Mouse (Mus musculus) urinary bladder, postnatal 10 days (tissue): ENCODE data around the gene Usp50.

Experiments used
- DNase-seq: peaks from one replicate; pipeline ENCODE4 v3.0.0; 2022; ENCODE audit warnings: low spot score

The Usp50 gene

GRCm38 (mm10) chr2:126663481-126663880, 119.8 kb downstream of the Usp50 start:
- DNase-seq = no peak
